Mouse (Mus musculus) lung, postnatal 0 days (tissue): ENCODE results near the gene Kcnk18.

Experiments used
- CTCF ChIP-seq: IDR thresholded peaks from 2 replicates; pipeline ENCODE4 v1.5.1; 2016; ENCODE audit warnings: antibody characterized with exemption, mild to moderate bottlenecking
- EP300 ChIP-seq: IDR thresholded peaks from 2 replicates; pipeline ENCODE4 v1.6.1; 2016; ENCODE audit warnings: antibody characterized with exemption, mild to moderate bottlenecking, control low read depth

- no peak for TF ChIP-seq EP300
- no peak for TF ChIP-seq CTCF
Measured at GRCm38 (mm10) chr19:59261604-59262003, 42.6 kb downstream of the Kcnk18 start.
